Mouse (Mus musculus) B cell, adult 2 months (primary cell): ENCODE data around the gene Lcor.
A peak's percentile ranks its signal among the peaks of the same experiment; 100 is the strongest.

Source experiments
- DNase-seq, 2 experiments: peaks; one replicate each; pipeline ENCODE4 v3.0.0; 2022

Lcor gene

DNA sequence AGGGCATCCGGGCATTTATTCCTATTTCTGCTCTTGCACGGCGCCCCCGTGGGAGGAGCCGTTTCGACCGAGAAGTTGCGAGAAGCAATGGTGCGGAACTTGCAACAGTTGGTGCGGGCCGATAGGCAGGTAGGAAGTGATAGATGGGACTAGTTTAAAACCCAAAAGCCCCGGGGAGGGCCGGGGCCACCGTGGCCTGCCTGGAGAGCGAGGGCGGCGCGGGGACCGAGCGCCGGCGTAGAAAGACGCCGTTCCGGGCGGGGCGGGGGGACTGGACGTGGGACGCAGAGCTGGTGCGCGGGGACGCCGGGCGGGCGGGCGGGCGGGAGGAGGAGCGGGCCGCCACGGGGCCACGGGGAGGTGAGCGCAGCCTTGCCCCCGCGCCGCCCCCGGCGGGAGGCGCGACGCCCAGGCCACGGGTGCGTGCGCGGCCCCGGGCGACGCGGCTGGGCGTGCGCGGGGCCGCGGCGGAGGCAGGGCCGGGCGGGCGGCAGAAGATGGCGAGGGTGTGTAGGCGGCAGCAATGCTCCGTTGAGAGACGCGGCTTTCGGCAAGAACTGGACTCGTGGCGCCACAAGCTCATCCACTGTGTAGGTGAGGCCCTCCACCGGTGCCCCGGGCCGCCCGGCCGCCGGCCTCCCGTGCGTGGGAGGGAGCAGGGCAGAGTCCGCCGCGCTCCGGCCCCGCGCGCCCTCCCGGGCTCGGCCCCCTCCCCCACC, at the start of gene Lcor:
Gene Lcor, plus strand, starts transcription at position 448 of the 719 bp plus-strand sequence.
- DNase-seq = peak; percentile 84 to 87

GRCm38 (mm10) chr19:41435366-41435765, 47.1 kb upstream of the Lcor start:
- no peak for DNase-seq

DNA sequence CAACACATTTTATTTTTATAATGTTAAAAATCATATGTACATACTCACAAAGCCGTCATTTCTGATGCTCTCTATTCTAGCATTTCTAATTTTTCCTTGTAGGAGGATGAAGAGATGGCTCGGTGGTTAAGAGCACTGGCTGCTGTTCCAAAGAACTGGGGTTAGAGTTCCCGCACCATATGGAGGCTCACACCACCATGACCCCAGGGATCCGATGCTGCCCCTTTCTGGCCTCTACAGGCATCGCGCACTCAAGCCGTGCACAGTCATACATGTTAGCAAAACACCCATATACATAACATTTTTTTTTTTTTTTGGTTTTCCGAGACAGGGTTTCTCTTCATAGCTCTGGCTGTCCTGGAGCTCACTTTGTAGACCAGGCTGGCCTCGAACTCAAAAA, 46.0 kb upstream of the Lcor start:
- DNase-seq = peak; percentile 55 to 56

DNA sequence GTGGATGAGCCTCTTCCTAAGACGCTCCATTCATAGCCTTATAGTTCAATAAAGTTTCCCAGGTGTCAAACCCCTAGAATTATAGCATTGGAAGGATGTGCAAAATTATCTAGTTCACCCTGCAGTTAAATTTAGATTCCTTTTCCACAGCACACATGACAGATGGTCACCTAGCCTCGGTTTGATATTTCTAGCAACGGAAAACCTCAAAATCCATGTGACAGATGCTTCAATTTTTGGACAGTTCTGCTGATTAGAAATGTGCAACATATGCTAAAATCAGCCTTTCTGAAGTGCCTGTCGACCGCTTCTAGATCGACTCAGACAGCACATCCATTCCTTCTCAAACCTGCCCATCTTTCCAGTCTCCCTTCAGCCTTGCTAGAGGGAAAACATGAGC, 43.5 kb upstream of the Lcor start:
- DNase-seq = no peak

DNA sequence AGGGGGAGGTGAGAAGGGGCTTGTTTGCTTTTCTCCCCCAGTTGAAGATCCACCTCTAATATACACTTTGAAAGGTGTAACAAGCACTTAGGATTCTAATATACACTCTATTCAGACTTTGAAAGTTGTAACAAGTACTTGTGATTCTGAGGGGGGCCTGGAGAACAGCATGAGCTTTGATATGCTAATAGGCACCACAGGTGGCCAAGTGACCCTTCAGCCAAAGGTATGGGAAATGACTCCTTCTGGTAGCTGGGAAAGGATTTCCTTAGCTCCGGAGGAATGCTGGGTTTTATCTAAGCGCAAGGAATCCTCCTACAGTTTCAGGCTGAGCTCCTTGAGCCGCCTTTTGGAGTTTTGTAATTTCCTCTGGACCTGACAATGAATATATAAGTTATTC, 41.0 kb upstream of the Lcor start:
- DNase-seq = no peak

- DNase-seq = peak; percentile 29 to 35
Measured at GRCm38 (mm10) chr19:41441911-41442607, 40.4 kb upstream of the Lcor start.

DNA sequence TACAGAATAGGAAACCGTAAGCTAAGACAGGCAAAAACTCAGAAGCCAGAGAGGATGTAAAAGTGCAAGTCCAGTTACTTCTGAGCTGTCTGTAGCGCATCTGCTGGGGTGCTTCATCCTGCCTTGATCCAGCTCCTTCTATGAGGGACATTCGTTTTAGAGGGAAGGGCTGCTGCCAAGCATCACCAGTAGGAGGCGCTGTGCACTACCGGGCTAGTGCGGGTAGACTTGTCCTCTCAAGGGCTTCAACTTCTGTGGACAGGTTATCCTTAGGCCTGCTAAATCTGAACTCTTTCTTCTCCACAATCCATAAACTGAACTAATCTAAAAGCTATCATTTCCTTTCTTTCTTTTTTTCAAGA, 39.8 kb upstream of the Lcor start:
- peak; percentile 86 to 87 for DNase-seq

- DNase-seq = no peak
Measured at GRCm38 (mm10) chr19:41444491-41444890, 37.9 kb upstream of the Lcor start.

GRCm38 (mm10) chr19:41445013-41445610, 37.3 kb upstream of the Lcor start:
- DNase-seq = no peak

GRCm38 (mm10) chr19:41445723-41446122, 36.7 kb upstream of the Lcor start:
- peak; percentile 31 to 32 for DNase-seq

- DNase-seq = no peak
Measured at GRCm38 (mm10) chr19:41447166-41447565, 35.3 kb upstream of the Lcor start.

- no peak for DNase-seq
Measured at GRCm38 (mm10) chr19:41447760-41448159, 34.7 kb upstream of the Lcor start.

DNA sequence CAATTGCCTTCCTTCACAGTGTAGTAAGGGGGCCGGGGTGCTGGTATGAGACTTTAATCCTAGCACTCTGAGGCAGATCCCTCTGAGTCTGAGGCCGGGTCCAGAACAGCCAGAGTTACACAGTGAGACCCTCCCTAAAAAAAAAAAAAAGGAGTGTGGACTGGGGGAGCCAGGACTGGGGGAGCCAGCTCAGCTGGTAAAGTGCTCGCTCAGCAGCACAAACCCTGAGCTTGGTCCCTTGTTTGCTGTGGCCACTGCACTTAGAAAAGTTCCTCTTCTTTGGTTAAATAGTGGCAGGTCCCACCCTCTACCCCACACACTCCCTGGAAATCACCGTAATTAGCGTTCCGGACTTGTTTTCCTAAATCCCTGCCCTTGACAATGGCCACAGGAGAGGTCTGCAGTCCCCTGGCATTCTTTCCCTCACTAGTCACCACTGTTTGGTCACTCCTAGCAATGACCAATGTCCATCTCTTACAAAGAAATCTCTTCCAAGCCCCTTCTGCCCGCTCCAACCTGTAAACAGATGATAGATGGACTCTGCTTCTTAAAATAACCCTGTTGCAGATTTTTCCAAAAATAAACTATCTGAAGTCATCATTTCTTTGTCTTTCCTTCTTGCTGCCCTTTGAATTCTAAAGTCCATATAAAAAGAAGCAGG, 32.9 kb upstream of the Lcor start:
- no peak for DNase-seq

DNA sequence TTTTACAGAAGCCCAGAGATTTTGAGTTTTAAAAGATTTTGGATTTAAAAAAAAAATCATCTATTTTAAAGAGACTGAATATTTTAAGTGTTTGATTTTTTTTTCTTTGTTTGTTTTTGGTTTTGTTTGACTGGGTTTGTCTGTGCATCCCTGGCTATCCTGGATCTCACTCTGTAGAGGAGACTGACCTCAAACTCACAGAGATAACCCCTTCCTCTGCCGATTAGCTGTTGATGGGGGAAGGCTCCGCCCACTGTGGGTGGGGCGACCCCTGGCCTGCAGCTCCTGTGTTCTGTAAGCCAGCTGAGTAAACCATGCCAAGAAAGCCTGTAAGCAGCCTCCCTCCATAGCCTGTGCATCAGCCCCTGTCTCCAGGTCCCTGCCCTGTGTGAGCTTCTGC, 30.3 kb upstream of the Lcor start:
- DNase-seq = peak; percentile 24 to 26

GRCm38 (mm10) chr19:41454601-41455000, 27.8 kb upstream of the Lcor start:
- no peak for DNase-seq

- DNase-seq = no peak
Measured at GRCm38 (mm10) chr19:41455091-41455626, 27.3 kb upstream of the Lcor start.

- no peak for DNase-seq
Measured at GRCm38 (mm10) chr19:41457181-41457580, 25.3 kb upstream of the Lcor start.

GRCm38 (mm10) chr19:41462166-41462735, 20.2 kb upstream of the Lcor start:
- no peak for DNase-seq

DNA sequence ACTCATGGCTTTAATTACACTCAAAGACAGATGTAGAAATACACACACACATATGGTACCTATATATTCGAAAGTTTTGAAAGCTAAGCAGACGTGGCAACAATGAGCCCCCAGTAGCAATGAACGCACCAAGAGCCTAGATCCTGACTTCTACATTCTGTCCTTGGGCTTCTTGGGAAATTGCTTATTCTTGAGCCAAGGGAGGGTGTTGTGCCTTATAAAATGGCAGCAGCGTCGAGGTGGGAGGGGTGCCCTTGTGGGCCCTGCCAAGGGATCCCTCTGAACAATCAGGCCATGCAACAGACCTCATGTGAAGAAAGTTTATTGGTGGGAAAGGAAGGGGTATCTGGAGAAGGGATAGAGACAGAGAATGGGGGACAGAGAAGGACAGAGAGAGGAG, 18.6 kb upstream of the Lcor start:
- no peak for DNase-seq

GRCm38 (mm10) chr19:41466475-41466874, 16.0 kb upstream of the Lcor start:
- DNase-seq = no peak

GRCm38 (mm10) chr19:41473566-41474135, 8.8 kb upstream of the Lcor start:
- no peak for DNase-seq

- no peak for DNase-seq
Measured at GRCm38 (mm10) chr19:41474943-41475342, 7.5 kb upstream of the Lcor start.
